Mouse (Mus musculus) liver, embryonic 15.5 days (tissue): Measurements from ENCODE around the gene Gfra1. TPM values are rescaled to one million over a fixed set of nuclear protein-coding genes. Genes with fewer than 3 reads are reported as not detected.

Source experiments
- ATAC-seq: fragments of 200-750 bp; cut with Nextera tagmentation; 2 replicates; pipeline ENCODE4 v1.8.0; 2017; ENCODE audit warnings: moderate number of reproducible peaks, mild to moderate bottlenecking, moderate library complexity; ENCODE audit not compliant: insufficient read depth
- H3K27ac ChIP-seq: fragments of 300-500 bp; sonication (generic); replicated peaks from 2 replicates; pipeline ENCODE4 v1.5.1; 2015; ENCODE audit warnings: mild to moderate bottlenecking, inconsistent platforms
- H3K27me3 ChIP-seq: fragments of 300-500 bp; sonication (generic); 2 replicates; pipeline ENCODE4 v1.6.1; 2015; ENCODE audit warnings: mild to moderate bottlenecking, inconsistent platforms
- H3K36me3 ChIP-seq: fragments of 300-500 bp; sonication (generic); replicated peaks from 2 replicates; pipeline ENCODE4 v1.6.1; 2015; ENCODE audit warnings: moderate library complexity, mild to moderate bottlenecking, inconsistent platforms
- H3K4me1 ChIP-seq: fragments of 300-500 bp; sonication (generic); replicated peaks from 2 replicates; pipeline ENCODE4 v1.6.1; 2015; ENCODE audit warnings: inconsistent platforms
- H3K4me2 ChIP-seq: fragments of 300-500 bp; sonication (generic); 2 replicates; pipeline ENCODE4 v1.6.1; 2015; ENCODE audit warnings: moderate library complexity, mild to moderate bottlenecking, inconsistent platforms
- H3K4me3 ChIP-seq: fragments of 300-500 bp; sonication (generic); replicated peaks from 2 replicates; pipeline ENCODE4 v1.5.1; 2015; ENCODE audit warnings: mild to moderate bottlenecking, inconsistent platforms
- H3K9ac ChIP-seq: fragments of 300-500 bp; sonication (generic); 2 replicates; pipeline ENCODE4 v1.6.1; 2015; ENCODE audit warnings: moderate library complexity, mild to moderate bottlenecking, inconsistent platforms
- H3K9me3 ChIP-seq: fragments of 300-500 bp; sonication (generic); replicated peaks from 2 replicates; pipeline ENCODE4 v1.6.1; 2016; ENCODE audit warnings: inconsistent platforms
- WGBS: fragments of 180-500 bp; shearing (Covaris S2); methylation state at CpG from one replicate; pipeline ENCODE4 v1.1.7; 2015; ENCODE audit warnings: mixed read lengths; ENCODE audit not compliant: insufficient replicate concordance; 5-methylcytosine and 5-hydroxymethylcytosine counted together
- polyA plus RNA-seq: library from polyadenylated mRNA; unstranded; fragments of >200 nt; fragmentation: Nextera tagmentation; extraction: Ambion mirVana; gene quantifications from 2 replicates; pipeline ENCODE4 v1.2.1, GENCODE M21; 2015

The Gfra1 gene
- polyA plus RNA-seq, 1 experiment from 2014 or later = 6.2 TPM

- Histone ChIP-seq H3K9ac (no peak overlapping the region), H3K4me3 (no peak overlapping the region), H3K9me3 (no peaks in the 10 kb centered on the region), H3K27me3 (no peaks in the 10 kb centered on the region), H3K4me1 (no peaks in the 10 kb centered on the region), H3K4me2 (no peak overlapping the region), H3K27ac (no peak overlapping the region), H3K36me3 (no peaks in the 10 kb centered on the region)
- ATAC-seq = no peak
- WGBS = 39% methylated on average over 13 of the region's 13 CpGs
Measured at GRCm38 (mm10) chr19:58358063-58358462, 97.6 kb downstream of the Gfra1 start.

- ATAC-seq = no peak
- H3K4me2 ChIP-seq = no peak overlapping the region
- H3K27ac ChIP-seq = no peak overlapping the region
- H3K4me1 ChIP-seq = no peaks in the 10 kb centered on the region
- WGBS = 23% methylated on average over 2 of the region's 2 CpGs
- H3K27me3 ChIP-seq = no peaks in the 10 kb centered on the region
- no peaks in the 10 kb centered on the region for H3K9me3 ChIP-seq
- no peak overlapping the region for H3K4me3 ChIP-seq
- H3K36me3 ChIP-seq = no peaks in the 10 kb centered on the region
- no peak overlapping the region for H3K9ac ChIP-seq
Measured at GRCm38 (mm10) chr19:58353953-58354352, 101.8 kb downstream of the Gfra1 start.

DNA sequence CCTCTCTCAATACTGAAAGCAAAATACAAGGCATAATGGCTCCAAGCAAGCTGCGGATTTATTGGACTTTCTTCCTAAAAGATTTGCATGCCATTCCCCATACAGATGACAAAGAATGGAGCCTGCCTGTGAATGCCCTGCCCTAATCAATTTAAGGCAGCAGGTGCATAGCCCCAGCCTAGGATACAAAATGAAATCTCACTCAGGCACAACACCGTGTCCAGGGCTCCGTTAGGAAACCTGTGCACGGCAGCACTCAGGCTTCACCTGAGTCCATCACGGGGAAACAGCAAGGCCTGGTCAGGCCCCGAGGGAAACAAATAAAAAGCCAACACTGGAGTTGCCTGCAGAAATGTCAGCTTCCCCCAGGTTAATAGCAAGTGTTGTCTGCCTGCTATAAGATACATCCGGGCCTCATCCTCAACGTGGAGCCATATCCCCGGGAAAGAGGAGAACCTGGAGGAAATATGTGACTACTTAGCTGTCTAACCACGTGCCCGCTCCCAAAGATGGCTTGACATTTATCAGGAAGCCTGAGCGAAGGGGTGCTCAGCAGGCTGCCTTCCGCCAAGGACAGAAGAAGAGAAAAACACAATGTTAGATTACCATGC, 102.3 kb downstream of the Gfra1 start:
- Histone ChIP-seq H3K9me3 (no peaks in the 10 kb centered on the region), H3K9ac (no peak overlapping the region), H3K27ac (no peak overlapping the region), H3K27me3 (no peaks in the 10 kb centered on the region), H3K4me2 (no peak overlapping the region), H3K4me3 (no peak overlapping the region), H3K4me1 (no peaks in the 10 kb centered on the region), H3K36me3 (no peaks in the 10 kb centered on the region)
- WGBS = 59% methylated on average over 13 of the region's 13 CpGs
- ATAC-seq = no peak

GRCm38 (mm10) chr19:58349890-58350408, 105.8 kb downstream of the Gfra1 start:
- WGBS = 56% methylated on average over 5 of the region's 5 CpGs
- Histone ChIP-seq H3K4me2 (no peak overlapping the region), H3K4me3 (no peak overlapping the region), H3K27me3 (no peaks in the 10 kb centered on the region), H3K9me3 (no peaks in the 10 kb centered on the region), H3K4me1 (no peaks in the 10 kb centered on the region), H3K36me3 (no peaks in the 10 kb centered on the region), H3K27ac (no peak overlapping the region), H3K9ac (no peak overlapping the region)
- no peak for ATAC-seq

DNA sequence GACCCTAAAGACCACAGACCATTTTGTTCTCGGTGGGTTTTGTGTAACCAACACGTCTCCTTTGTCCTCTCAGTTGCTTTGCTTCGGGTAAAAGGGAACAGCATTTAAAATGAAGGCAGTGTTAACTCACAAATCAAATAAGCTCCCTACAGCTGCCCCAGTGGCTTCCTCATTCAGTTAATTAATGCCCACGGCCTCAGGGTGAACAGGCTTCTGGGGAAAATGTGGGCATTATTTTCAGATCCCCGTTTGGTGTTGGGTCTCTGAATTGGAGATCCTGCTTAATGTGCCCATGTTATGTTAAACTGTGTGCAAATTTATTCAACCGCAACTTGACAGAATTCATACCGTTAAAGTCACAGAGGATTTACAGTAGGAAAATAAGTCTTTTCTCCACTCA, 110.6 kb downstream of the Gfra1 start:
- Histone ChIP-seq H3K9ac (no peak overlapping the region), H3K27me3 (no peaks in the 10 kb centered on the region), H3K4me1 (no peaks in the 10 kb centered on the region), H3K4me2 (no peak overlapping the region), H3K4me3 (no peak overlapping the region), H3K36me3 (no peaks in the 10 kb centered on the region), H3K27ac (no peak overlapping the region), H3K9me3 (no peaks in the 10 kb centered on the region)
- 54% methylated on average over 7 of the region's 7 CpGs for WGBS
- ATAC-seq = no peak

DNA sequence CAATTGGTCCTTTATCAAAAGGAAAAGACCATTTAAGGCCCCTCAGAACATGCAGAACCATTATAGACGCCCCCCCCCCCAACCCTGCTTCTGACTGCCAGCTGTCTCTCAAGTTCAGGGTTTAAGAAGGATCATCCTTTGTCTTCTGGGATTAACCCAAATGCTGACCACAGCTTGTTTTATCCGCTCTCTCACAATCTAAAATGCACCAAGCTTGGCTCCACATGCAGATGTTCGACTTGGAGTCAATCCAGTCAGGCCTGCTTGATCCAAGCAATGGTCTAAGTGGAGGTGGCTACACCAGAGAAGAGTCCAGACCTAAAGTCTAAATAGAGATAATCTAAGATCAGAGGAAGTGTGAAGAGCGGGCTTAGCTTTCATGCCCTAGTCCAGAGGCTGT, 114.4 kb downstream of the Gfra1 start:
- ATAC-seq = no peak
- H3K4me2 ChIP-seq = no peak overlapping the region
- no peak overlapping the region for H3K4me3 ChIP-seq
- H3K9ac ChIP-seq = no peak overlapping the region
- no peaks in the 10 kb centered on the region for H3K36me3 ChIP-seq
- no peaks in the 10 kb centered on the region for H3K9me3 ChIP-seq
- no peak overlapping the region for H3K27ac ChIP-seq
- no peaks in the 10 kb centered on the region for H3K27me3 ChIP-seq
- H3K4me1 ChIP-seq = no peaks in the 10 kb centered on the region
- WGBS = 56% methylated on average over 4 of the region's 4 CpGs

DNA sequence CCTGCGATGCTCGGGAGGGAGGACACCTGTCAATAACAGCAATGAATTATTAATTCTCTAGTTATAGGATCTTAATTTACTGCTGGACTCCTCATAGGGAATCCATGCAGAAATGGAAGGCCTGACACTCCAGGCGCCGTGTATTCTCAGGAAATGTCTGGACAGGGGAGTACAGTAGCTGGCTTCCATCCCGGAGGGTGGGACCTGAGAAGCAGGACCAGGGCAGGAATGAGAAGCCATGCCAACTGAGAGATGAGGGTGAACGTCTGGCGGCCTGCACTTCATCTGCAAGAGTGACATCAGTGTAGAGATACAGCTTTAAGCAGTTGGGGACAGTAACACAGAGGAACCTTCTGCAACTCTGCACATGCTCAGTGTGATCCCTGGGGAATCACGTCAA, 115.5 kb downstream of the Gfra1 start:
- 64% methylated on average over 8 of the region's 8 CpGs for WGBS
- no peaks in the 10 kb centered on the region for H3K27me3 ChIP-seq
- H3K4me2 ChIP-seq = no peak overlapping the region
- H3K4me3 ChIP-seq = no peak overlapping the region
- H3K9ac ChIP-seq = no peak overlapping the region
- H3K9me3 ChIP-seq = no peaks in the 10 kb centered on the region
- no peaks in the 10 kb centered on the region for H3K36me3 ChIP-seq
- no peaks in the 10 kb centered on the region for H3K4me1 ChIP-seq
- H3K27ac ChIP-seq = no peak overlapping the region
- no peak for ATAC-seq

DNA sequence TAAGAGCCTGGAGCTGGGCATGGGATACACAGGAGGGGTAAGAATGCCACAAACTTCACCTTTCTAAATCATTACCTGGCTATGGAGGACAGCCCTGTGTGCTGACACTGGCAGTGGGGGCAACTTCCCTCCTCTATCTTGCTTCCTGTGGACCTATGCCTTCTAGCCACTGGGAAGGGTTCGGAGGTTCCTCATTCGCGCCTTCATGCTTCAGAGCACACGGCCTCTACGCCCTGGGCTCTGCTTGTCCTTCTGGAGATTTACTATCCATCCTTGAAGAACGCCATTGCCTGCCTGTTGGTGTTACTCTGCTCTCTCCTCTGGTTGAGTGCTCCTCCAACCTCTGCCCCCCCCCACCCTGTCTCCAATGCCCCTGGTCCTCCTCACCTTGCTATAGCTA, 118.9 kb downstream of the Gfra1 start:
- no peaks in the 10 kb centered on the region for H3K36me3 ChIP-seq
- H3K9ac ChIP-seq = no peak overlapping the region
- no peak overlapping the region for H3K27ac ChIP-seq
- no peak for ATAC-seq
- H3K9me3 ChIP-seq = no peaks in the 10 kb centered on the region
- H3K27me3 ChIP-seq = no peaks in the 10 kb centered on the region
- no peaks in the 10 kb centered on the region for H3K4me1 ChIP-seq
- WGBS = 38% methylated on average over 6 of the region's 6 CpGs
- H3K4me2 ChIP-seq = no peak overlapping the region
- H3K4me3 ChIP-seq = no peak overlapping the region

DNA sequence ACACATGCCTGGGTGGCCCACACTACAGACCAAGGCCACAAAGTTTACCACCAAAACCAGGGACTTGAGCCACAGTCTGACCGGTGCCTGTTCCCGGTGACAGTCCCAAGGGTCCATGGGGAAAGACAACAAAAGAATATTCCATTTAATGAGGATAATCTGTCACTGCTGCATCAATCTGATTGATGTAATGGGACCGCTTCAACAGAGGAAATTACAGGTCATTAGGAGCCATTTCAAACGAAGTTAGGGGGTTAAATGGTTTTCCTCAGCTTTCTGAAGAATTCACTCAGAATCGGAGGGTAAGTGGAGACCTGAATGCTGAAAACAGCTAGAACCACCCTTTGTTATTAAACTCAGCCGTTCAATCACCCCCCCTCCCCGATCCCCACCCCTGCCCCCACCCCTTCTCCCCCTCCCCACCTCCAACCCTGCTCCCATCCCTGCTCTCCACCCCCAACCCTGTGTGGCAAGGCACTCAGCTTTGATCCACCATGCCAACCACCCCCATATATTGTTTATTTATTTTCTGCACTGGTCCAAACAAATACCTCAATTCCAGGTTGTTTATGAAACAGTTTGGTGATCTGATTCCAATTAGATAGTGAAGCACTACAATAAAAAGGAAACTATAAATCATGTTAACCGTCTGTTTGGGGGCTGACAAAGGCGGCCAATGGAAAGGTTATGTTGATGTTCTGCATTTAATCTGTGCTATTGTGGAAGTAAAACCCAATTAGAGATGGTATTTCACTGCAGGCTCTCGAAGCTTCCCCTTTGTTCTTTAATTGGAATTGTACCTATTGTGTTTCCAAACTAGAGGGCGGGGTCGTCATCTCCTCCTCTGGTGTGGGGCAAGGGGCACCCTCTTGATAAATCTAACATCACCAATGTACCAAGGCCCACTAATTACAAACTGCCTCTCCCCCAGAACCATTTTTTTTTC, 119.9 kb downstream of the Gfra1 start:
- H3K4me2 ChIP-seq = no peak overlapping the region
- no peak for ATAC-seq
- H3K27ac ChIP-seq = no peak overlapping the region
- 50% methylated on average over 12 of the region's 12 CpGs for WGBS
- no peaks in the 10 kb centered on the region for H3K36me3 ChIP-seq
- no peaks in the 10 kb centered on the region for H3K9me3 ChIP-seq
- no peak overlapping the region for H3K4me3 ChIP-seq
- no peak overlapping the region for H3K9ac ChIP-seq
- H3K4me1 ChIP-seq = no peaks in the 10 kb centered on the region
- H3K27me3 ChIP-seq = no peaks in the 10 kb centered on the region

GRCm38 (mm10) chr19:58329305-58329704, 126.4 kb downstream of the Gfra1 start:
- no peak overlapping the region for H3K9ac ChIP-seq
- no peak overlapping the region for H3K4me3 ChIP-seq
- no peak overlapping the region for H3K4me2 ChIP-seq
- H3K27me3 ChIP-seq = no peaks in the 10 kb centered on the region
- no peak overlapping the region for H3K27ac ChIP-seq
- no peaks in the 10 kb centered on the region for H3K9me3 ChIP-seq
- ATAC-seq = no peak
- 55% methylated on average over 5 of the region's 5 CpGs for WGBS
- H3K4me1 ChIP-seq = no peaks in the 10 kb centered on the region
- no peaks in the 10 kb centered on the region for H3K36me3 ChIP-seq

- Histone ChIP-seq H3K4me1 (no peaks in the 10 kb centered on the region), H3K9ac (no peak overlapping the region), H3K27me3 (no peaks in the 10 kb centered on the region), H3K9me3 (no peaks in the 10 kb centered on the region), H3K27ac (no peak overlapping the region), H3K4me2 (no peak overlapping the region), H3K4me3 (no peak overlapping the region), H3K36me3 (no peaks in the 10 kb centered on the region)
- ATAC-seq = no peak
- WGBS = 59% methylated on average over 5 of the region's 5 CpGs
Measured at GRCm38 (mm10) chr19:58328014-58328413, 127.7 kb downstream of the Gfra1 start.
